Mouse (Mus musculus): ENCODE data around the gene Rgs6.

DNA sequence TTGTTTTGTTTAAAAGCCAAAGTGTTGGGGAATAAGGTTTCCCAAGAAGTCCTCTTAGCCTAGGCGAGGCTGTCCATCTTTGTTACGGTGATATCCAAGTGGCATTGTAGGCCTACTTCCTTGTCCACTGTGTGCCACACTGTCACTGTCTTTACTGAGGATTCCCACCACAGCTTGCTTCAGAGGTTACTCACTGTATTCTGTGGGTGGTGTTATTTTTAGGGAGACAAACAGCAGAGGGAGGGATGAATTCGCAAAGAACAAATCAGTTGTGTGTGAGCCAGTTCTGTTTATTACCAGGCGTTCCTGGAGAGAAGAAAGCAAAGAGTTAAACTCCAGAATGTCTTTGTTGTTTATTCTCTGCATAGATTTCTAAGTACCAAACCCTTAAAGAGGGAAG lies 537.2 kb downstream of the Rgs6 start:
- TF ChIP-seq GABPA (IDR thresholded peaks at IDR 0.05; ENCODE audit: insufficient replicate concordance, low read depth, low read length) = no peak
- no peak for TF ChIP-seq ZC3H11A (IDR thresholded peaks at IDR 0.05; ENCODE audit: low read depth, low read length)
- no peak for TF ChIP-seq HCFC1 (IDR thresholded peaks at IDR 0.05; ENCODE audit: low read depth, low read length)
- no peak for TF ChIP-seq CTCF (conservative IDR thresholded peaks at IDR 0.05 in 1 of 2, IDR thresholded peaks at IDR 0.05 in 1 of 2; ENCODE audit: low read depth in 2 of 2, low read length in 2 of 2)
- no peak for TF ChIP-seq EP300 (IDR thresholded peaks at IDR 0.05; ENCODE audit: low read length)
- no peak for TF ChIP-seq SIN3A (IDR thresholded peaks at IDR 0.05; ENCODE audit: low read length)
- TF ChIP-seq MAFK (IDR thresholded peaks at IDR 0.05; ENCODE audit: insufficient replicate concordance, low read length) = no peak
- TF ChIP-seq ZMIZ1 (IDR thresholded peaks at IDR 0.05; ENCODE audit: low read depth, low read length) = no peak
- TF ChIP-seq ZNF384 (IDR thresholded peaks at IDR 0.05; ENCODE audit: low read depth, low read length) = no peak
- no peak for TF ChIP-seq POLR2A (IDR thresholded peaks at IDR 0.05; ENCODE audit: low read depth, low read length)
- no peak for TF ChIP-seq JUN (IDR thresholded peaks at IDR 0.05; ENCODE audit: insufficient read depth, low read depth, low read length)
- no peak for TF ChIP-seq NRF1 (IDR thresholded peaks at IDR 0.05; ENCODE audit: low read depth, low read length)
